19 mouse cellular contexts compared by ENCODE assay signal in the genomic region with DNA sequence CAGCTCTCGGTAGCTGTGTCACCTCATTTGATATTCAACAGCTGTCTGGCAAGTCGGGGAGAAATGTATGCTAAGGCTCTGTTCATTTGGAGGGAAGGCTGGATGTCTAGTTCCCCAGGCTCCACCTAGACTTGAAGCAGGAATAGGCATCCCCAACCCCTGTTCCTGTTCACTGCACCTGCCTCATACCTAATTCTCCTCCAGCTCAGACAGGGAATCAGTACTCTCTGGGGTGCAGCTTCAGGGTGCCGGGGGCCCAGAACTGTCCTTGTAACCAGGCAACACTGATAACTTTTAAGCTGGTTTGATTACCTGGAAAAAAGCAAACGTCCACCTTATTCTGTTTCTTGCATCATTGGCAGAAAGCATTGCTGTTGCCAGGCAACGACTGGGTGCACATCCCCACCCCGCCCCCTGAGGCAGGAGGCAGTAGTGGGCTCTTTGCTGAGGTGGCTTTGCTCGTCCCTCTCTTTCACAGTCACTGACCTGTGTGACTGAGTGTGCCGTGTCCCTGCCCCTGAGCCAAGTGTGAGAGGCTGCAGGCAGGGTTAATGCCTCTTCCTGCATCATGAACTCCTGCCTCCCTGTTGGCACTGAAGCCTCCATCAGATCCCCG.
DNase-seq lines count a peak whose midpoint lies in the region; ATAC-seq and TF ChIP-seq lines count a peak whose summit lies in the region.
"Had no signal": no experiment of that assay in that cellular context is flagged by ENCODE, and none has a peak within 500 bp of the region (broad histone marks: within the 10 kb centered on the region; RNA-seq: fewer than 3 reads in every experiment).

No protein-coding gene starts in this region.

- no peak overlapping the region for H3K9ac ChIP-seq in liver, embryonic 14.5 days (replicated peaks)
- no peak overlapping the region for H3K9ac ChIP-seq in liver, embryonic 12.5 days
- no peak overlapping the region for H3K9ac ChIP-seq in hindbrain, embryonic 11.5 days (ENCODE audit: low read depth, low read length)
- H3K9ac ChIP-seq in midbrain, embryonic 11.5 days (ENCODE audit: low read length) = 0 out of 2 replicates have a peak overlapping the region, but pooled peaks have one; percentile 16
- H3K9ac ChIP-seq in neural tube, embryonic 15.5 days (replicated peaks) = no peak overlapping the region
- no peak overlapping the region for H3K9ac ChIP-seq in forebrain, embryonic 12.5 days
- H3K9ac ChIP-seq: embryonic facial prominence, embryonic 15.5 days; intestine, embryonic 15.5 days; liver, embryonic 13.5 days had no signal

- H3K36me3 ChIP-seq in liver, embryonic 14.5 days (replicated peaks; ENCODE audit: control insufficient read depth, insufficient read depth, low read depth) = no peaks in the 10 kb centered on the region
- no peaks in the 10 kb centered on the region for H3K36me3 ChIP-seq in liver, embryonic 12.5 days
- no peaks in the 10 kb centered on the region for H3K36me3 ChIP-seq in hindbrain, embryonic 11.5 days (ENCODE audit: control insufficient read depth, insufficient read depth, low read length)
- no peaks in the 10 kb centered on the region for H3K36me3 ChIP-seq in midbrain, embryonic 11.5 days (ENCODE audit: control insufficient read depth, insufficient read depth, low read length)
- H3K36me3 ChIP-seq in neural tube, embryonic 15.5 days = no peaks in the 10 kb centered on the region
- H3K36me3 ChIP-seq in forebrain, embryonic 12.5 days (replicated peaks) = no peaks in the 10 kb centered on the region
- H3K36me3 ChIP-seq: embryonic facial prominence, embryonic 15.5 days; intestine, embryonic 15.5 days; limb, embryonic 10.5 days; liver, embryonic 13.5 days had no signal

- 0 out of 2 replicates have a peak, but pooled peaks have one; percentile 3 for TF ChIP-seq CTCF in liver, embryonic 14.5 days (IDR thresholded peaks at IDR 0.05; ENCODE audit: low read depth)

- TF ChIP-seq EP300 in liver, embryonic 14.5 days (IDR thresholded peaks at IDR 0.05; ENCODE audit: low read depth) = no peak

- no peaks in the 10 kb centered on the region for H3K4me1 ChIP-seq in liver, embryonic 14.5 days (replicated peaks; ENCODE audit: control insufficient read depth in 2 of 2, insufficient read depth in 2 of 2, low read length in 1 of 2)
- H3K4me1 ChIP-seq in liver, embryonic 12.5 days = no peaks in the 10 kb centered on the region
- H3K4me1 ChIP-seq in hindbrain, embryonic 11.5 days (replicated peaks; ENCODE audit: control insufficient read depth, insufficient read depth, low read length) = peaks cover 8% of the 10 kb centered on the region
- H3K4me1 ChIP-seq in midbrain, embryonic 11.5 days (ENCODE audit: control insufficient read depth, insufficient read depth, low read length) = peaks cover 9% of the 10 kb centered on the region
- H3K4me1 ChIP-seq in neural tube, embryonic 15.5 days = peaks cover 23% of the 10 kb centered on the region
- peaks cover 15% of the 10 kb centered on the region; the same call in 1 of the 2 replicates for H3K4me1 ChIP-seq in forebrain, embryonic 12.5 days
- H3K4me1 ChIP-seq: intestine, embryonic 15.5 days; liver, embryonic 13.5 days had no signal

- ATAC-seq in liver, embryonic 14.5 days (ENCODE audit: insufficient read depth) = no peak
- ATAC-seq in liver, embryonic 12.5 days = no peak
- ATAC-seq in hindbrain, embryonic 11.5 days (ENCODE audit: low FRiP score) = peak; percentile 33; the same call in 1 of the 2 replicates
- ATAC-seq in midbrain, embryonic 11.5 days (ENCODE audit: low FRiP score) = peak; percentile 50; the same call in 1 of the 2 replicates
- ATAC-seq in neural tube, embryonic 15.5 days (ENCODE audit: low FRiP score) = peak; percentile 63
- no peak for ATAC-seq in forebrain, embryonic 12.5 days (ENCODE audit: low FRiP score)
- ATAC-seq: forebrain, embryonic 16.5 days; intestine, embryonic 15.5 days had no signal

- no peak overlapping the region for H3K4me3 ChIP-seq in liver, embryonic 14.5 days (ENCODE audit: insufficient read depth in 1 of 2, low read depth in 2 of 2, low read length in 2 of 2)
- H3K4me3 ChIP-seq in liver, embryonic 12.5 days = no peak overlapping the region
- no peak overlapping the region for H3K4me3 ChIP-seq in hindbrain, embryonic 11.5 days (ENCODE audit: low read depth, low read length)
- no peak overlapping the region for H3K4me3 ChIP-seq in midbrain, embryonic 11.5 days (ENCODE audit: low read depth, low read length)
- H3K4me3 ChIP-seq in neural tube, embryonic 15.5 days (replicated peaks) = no peak overlapping the region
- no peak overlapping the region for H3K4me3 ChIP-seq in forebrain, embryonic 12.5 days (replicated peaks)
- H3K4me3 ChIP-seq: embryonic facial prominence, embryonic 15.5 days; intestine, embryonic 15.5 days; limb, embryonic 10.5 days; liver, embryonic 13.5 days had no signal

- no peak overlapping the region for H3K4me2 ChIP-seq in liver, embryonic 14.5 days (ENCODE audit: low read depth)
- no peak overlapping the region for H3K4me2 ChIP-seq in liver, embryonic 12.5 days
- H3K4me2 ChIP-seq in hindbrain, embryonic 11.5 days (replicated peaks; ENCODE audit: low read depth, low read length) = no peak overlapping the region
- no peak overlapping the region for H3K4me2 ChIP-seq in midbrain, embryonic 11.5 days
- H3K4me2 ChIP-seq in neural tube, embryonic 15.5 days = no peak overlapping the region
- H3K4me2 ChIP-seq in forebrain, embryonic 12.5 days = no peak overlapping the region
- H3K4me2 ChIP-seq: embryonic facial prominence, embryonic 15.5 days; intestine, embryonic 15.5 days; liver, embryonic 13.5 days had no signal

- 49% methylated on average over 9 of the region's 9 CpGs for WGBS in liver, embryonic 14.5 days (ENCODE audit: insufficient replicate concordance)
- 47% methylated on average over 9 of the region's 9 CpGs for WGBS in liver, embryonic 12.5 days (ENCODE audit: insufficient replicate concordance)
- WGBS in hindbrain, embryonic 11.5 days = 44% methylated on average over 9 of the region's 9 CpGs
- 32% methylated on average over 9 of the region's 9 CpGs for WGBS in midbrain, embryonic 11.5 days
- WGBS in neural tube, embryonic 15.5 days = 30% methylated on average over 9 of the region's 9 CpGs
- WGBS in forebrain, embryonic 12.5 days = 44% methylated on average over 9 of the region's 9 CpGs

- H3K27ac ChIP-seq in liver, embryonic 14.5 days = no peak overlapping the region
- H3K27ac ChIP-seq in liver, embryonic 12.5 days = no peak overlapping the region
- no peak overlapping the region for H3K27ac ChIP-seq in hindbrain, embryonic 11.5 days (ENCODE audit: low read depth, low read length)
- no peak overlapping the region for H3K27ac ChIP-seq in midbrain, embryonic 11.5 days (ENCODE audit: low read depth, low read length)
- peak overlapping the region; percentile 43; the same call in 1 of the 2 replicates for H3K27ac ChIP-seq in neural tube, embryonic 15.5 days (replicated peaks)
- no peak overlapping the region for H3K27ac ChIP-seq in forebrain, embryonic 12.5 days
- H3K27ac ChIP-seq: embryonic facial prominence, embryonic 15.5 days; intestine, embryonic 15.5 days; limb, embryonic 10.5 days; liver, embryonic 13.5 days had no signal

- DNase-seq in liver, embryonic 14.5 days (ENCODE audit: low read depth in 3 of 3, low spot score in 3 of 3) = no peak
- peak; percentile 28 for DNase-seq in hindbrain, embryonic 11.5 days (ENCODE audit: low spot score)
- DNase-seq in midbrain, embryonic 11.5 days (ENCODE audit: low spot score, missing footprints) = peak; percentile 83
- DNase-seq in ovary, postnatal 14 days (ENCODE audit: low spot score) = no peak
- DNase-seq in kidney, postnatal 25 days = no peak
- DNase-seq: cerebellum, adult 11 months; heart, adult 18-20 months; kidney, postnatal 10 days; liver, embryonic 13.5 days; lung, postnatal 10 days; right cerebral cortex, postnatal 25 days; thymus, postnatal 36 days had no signal

- H3K27me3 ChIP-seq in liver, embryonic 14.5 days (ENCODE audit: control insufficient read depth, insufficient read depth, low read length) = no peaks in the 10 kb centered on the region
- peaks cover 12% of the 10 kb centered on the region; the same call in 1 of the 2 replicates for H3K27me3 ChIP-seq in liver, embryonic 12.5 days (replicated peaks)
- H3K27me3 ChIP-seq in hindbrain, embryonic 11.5 days (ENCODE audit: control insufficient read depth, insufficient read depth, low read length) = no peaks in the 10 kb centered on the region
- no peaks in the 10 kb centered on the region for H3K27me3 ChIP-seq in midbrain, embryonic 11.5 days (ENCODE audit: control insufficient read depth, insufficient read depth, low read length)
- H3K27me3 ChIP-seq in neural tube, embryonic 15.5 days (replicated peaks) = no peaks in the 10 kb centered on the region
- H3K27me3 ChIP-seq in forebrain, embryonic 12.5 days = peaks cover 9% of the 10 kb centered on the region; the same call in 1 of the 2 replicates
- H3K27me3 ChIP-seq: embryonic facial prominence, embryonic 15.5 days; liver, embryonic 13.5 days had no signal

- no peaks in the 10 kb centered on the region for H3K9me3 ChIP-seq in liver, embryonic 14.5 days (ENCODE audit: control insufficient read depth, low read length)
- H3K9me3 ChIP-seq in liver, embryonic 12.5 days (replicated peaks) = no peaks in the 10 kb centered on the region
- H3K9me3 ChIP-seq in hindbrain, embryonic 11.5 days (ENCODE audit: control insufficient read depth, low read length) = no peaks in the 10 kb centered on the region
- H3K9me3 ChIP-seq in midbrain, embryonic 11.5 days (ENCODE audit: control insufficient read depth, low read length) = no peaks in the 10 kb centered on the region; the same call in 1 of the 2 replicates
- no peaks in the 10 kb centered on the region for H3K9me3 ChIP-seq in neural tube, embryonic 15.5 days (replicated peaks)
- H3K9me3 ChIP-seq in forebrain, embryonic 12.5 days = no peaks in the 10 kb centered on the region
- H3K9me3 ChIP-seq: embryonic facial prominence, embryonic 15.5 days; intestine, embryonic 15.5 days; limb, embryonic 10.5 days; liver, embryonic 13.5 days had no signal

Comparison
In these comparisons a context has a peak if more than half of its experiments do, and no peak if none do; other contexts are left out.
1. ATAC-seq: peak in hindbrain, embryonic 11.5 days (single experiment), midbrain, embryonic 11.5 days (single experiment) and neural tube, embryonic 15.5 days (single experiment); none in liver, embryonic 14.5 days (single experiment), liver, embryonic 12.5 days (single experiment) and forebrain, embryonic 12.5 days (single experiment).
2. DNase-seq: peak in hindbrain, embryonic 11.5 days (single experiment) and midbrain, embryonic 11.5 days (single experiment); none in liver, embryonic 14.5 days (0 of 3), ovary, postnatal 14 days (single experiment) and kidney, postnatal 25 days (0 of 2).